Mouse (Mus musculus) gastrocnemius, adult 2 months (tissue): ENCODE results near the gene Gja5. TPM values are rescaled to one million over a fixed set of nuclear protein-coding genes. Genes with fewer than 3 reads are reported as not detected.

Experiments
- DNase-seq: peaks from one replicate; pipeline ENCODE4 v3.0.0; 2022
- H3K27ac ChIP-seq: fragments of 200-600 bp; 2 replicates; pipeline ENCODE4 v1.8.1; 2022; ENCODE audit warnings: mild to moderate bottlenecking
- H3K4me3 ChIP-seq: fragments of 200-600 bp; 2 replicates; pipeline ENCODE4 v1.8.1; 2022; ENCODE audit warnings: mild to moderate bottlenecking, moderate library complexity
- CTCF ChIP-seq: fragments of 200-600 bp; IDR thresholded peaks from 2 replicates; pipeline ENCODE4 v1.8.1; 2022; ENCODE audit warnings: antibody characterized with exemption, mild to moderate bottlenecking, moderate library complexity
- intact Hi-C: fragments of 180-260 bp; cut with DNase I; formaldehyde crosslinking; loops from one replicate; pipeline ENCODE4 v1.15.1; 2025
- total RNA-seq, 2 experiments: library from RNA; stranded (reverse); gene quantifications; 2 replicates each; pipeline ENCODE4 v1.2.3; 2021

Gja5 gene
- total RNA-seq, 2 experiments from 2014 or later: 1.9 to 2.7 TPM

GRCm38 (mm10) chr3:96942706-96943105, 38.2 kb downstream of the Gja5 start:
- DNase-seq: no peak
- TF ChIP-seq CTCF: no peak
- intact Hi-C loops: no loop called here
- Histone ChIP-seq H3K4me3 (no peak overlapping the region), H3K27ac (no peak overlapping the region)

DNA sequence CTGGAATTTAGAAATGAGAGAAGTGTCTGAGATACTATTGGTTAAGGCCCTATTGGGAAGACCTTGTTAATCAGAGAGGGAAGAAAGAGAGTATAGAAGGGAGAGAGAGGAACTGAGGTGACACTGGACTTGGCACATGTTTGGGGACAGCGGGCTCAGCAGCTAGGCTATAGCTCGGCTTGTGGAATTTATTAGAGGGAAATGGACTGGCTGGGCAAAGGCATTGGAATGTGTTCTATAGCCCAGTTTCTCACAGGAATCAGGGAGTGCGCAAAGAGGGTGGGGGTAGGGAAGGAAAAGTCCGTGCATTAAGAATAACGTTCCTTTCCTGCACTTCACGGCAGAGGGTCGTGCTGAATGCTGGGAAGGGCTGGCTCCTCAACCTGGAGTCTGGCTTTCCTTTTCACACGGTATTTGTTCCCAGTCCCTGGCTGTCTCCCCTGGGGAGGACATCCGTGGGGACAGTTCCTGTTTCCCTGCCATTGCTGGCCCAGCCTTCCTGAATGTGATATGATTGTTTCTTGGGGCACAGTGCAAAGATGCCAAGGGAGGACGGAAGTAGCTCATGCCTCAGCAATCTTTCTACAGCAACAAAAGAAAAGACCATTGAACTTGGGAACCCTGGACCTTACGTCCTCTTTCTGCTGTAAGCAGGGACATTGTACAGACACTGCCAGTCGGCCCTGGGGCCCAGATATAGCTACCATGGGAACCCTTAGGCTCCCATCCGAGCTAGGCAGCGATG, 49.2 kb downstream of the Gja5 start:
- H3K27ac ChIP-seq: peak overlapping the region; percentile 16
- TF ChIP-seq CTCF: no peak
- no peak for DNase-seq
- no peak overlapping the region for H3K4me3 ChIP-seq
- intact Hi-C loops: no loop called here

DNA sequence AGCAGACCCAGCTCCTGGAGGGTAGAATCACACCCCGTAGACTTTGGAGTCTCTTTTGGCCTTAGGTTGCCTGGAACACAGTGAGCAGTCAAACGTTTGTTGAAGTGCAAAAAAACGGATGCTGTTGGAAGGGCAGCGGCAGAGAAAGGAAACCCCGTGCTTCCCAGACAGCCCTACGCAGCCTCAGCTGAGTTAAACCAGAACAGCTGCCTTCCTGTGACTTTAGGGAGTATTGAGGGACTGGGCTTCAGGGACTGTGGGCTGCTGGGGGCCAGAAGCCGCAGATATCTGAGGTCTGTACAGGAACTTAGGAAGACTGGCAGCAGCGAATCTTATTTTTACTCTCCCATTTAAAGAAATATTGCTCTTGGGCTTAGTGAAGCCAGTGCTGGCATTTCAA, 56.1 kb downstream of the Gja5 start:
- DNase-seq: no peak
- TF ChIP-seq CTCF: no peak
- intact Hi-C loops: no loop called here
- no peak overlapping the region for H3K27ac ChIP-seq
- no peak overlapping the region for H3K4me3 ChIP-seq

- Histone ChIP-seq H3K27ac (no peak overlapping the region), H3K4me3 (no peak overlapping the region)
- intact Hi-C loops: no loop called here
- no peak for DNase-seq
- TF ChIP-seq CTCF: no peak
Observed at GRCm38 (mm10) chr3:96963088-96964034, 58.9 kb downstream of the Gja5 start.

DNA sequence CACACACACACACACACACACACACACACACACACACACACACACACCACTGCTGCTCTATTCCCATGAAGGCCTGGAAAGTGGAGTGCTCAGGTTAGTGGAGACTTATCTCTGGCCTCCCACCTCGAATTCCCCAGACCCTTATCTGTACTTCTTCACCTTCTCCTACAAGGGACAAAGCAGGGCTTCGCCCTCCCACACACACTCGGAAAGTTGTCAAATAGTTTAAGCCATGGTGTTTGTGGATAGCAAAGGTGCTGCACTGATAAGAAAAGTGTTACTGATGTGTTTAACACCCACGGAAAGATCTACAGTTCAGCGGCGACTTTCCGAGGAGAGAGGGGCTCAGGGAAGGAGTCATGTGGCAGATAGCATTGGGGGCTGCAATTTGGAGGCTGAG, 66.5 kb downstream of the Gja5 start:
- DNase-seq: no peak
- no peak overlapping the region for H3K27ac ChIP-seq
- intact Hi-C loops: no loop called here
- H3K4me3 ChIP-seq: no peak overlapping the region
- no peak for TF ChIP-seq CTCF

DNA sequence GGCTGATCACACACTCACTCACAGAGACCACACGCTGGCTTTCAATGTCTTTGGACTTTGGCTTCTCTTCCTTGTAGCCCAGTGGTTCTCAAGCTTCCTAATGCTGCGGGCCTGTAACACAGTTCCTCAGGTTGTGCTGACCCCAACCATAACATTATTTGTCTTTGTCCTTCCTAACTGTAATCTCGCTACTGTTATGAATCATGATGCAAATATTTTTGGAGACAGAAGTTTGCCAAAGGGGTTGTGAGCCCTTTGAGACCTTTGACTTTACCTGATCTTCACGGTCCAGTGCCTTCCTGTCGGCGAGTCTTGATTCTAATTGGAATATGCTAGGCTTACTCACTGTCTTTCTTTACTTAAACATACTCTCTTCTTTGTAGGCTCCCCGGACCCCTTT, 70.0 kb downstream of the Gja5 start:
- intact Hi-C loops: no loop called here
- Histone ChIP-seq H3K27ac (no peak overlapping the region), H3K4me3 (no peak overlapping the region)
- DNase-seq: no peak
- no peak for TF ChIP-seq CTCF

GRCm38 (mm10) chr3:96975628-96976027, 71.1 kb downstream of the Gja5 start:
- no peak for TF ChIP-seq CTCF
- no peak for DNase-seq
- H3K27ac ChIP-seq: no peak overlapping the region
- H3K4me3 ChIP-seq: no peak overlapping the region
- intact Hi-C loops: no loop called here

DNA sequence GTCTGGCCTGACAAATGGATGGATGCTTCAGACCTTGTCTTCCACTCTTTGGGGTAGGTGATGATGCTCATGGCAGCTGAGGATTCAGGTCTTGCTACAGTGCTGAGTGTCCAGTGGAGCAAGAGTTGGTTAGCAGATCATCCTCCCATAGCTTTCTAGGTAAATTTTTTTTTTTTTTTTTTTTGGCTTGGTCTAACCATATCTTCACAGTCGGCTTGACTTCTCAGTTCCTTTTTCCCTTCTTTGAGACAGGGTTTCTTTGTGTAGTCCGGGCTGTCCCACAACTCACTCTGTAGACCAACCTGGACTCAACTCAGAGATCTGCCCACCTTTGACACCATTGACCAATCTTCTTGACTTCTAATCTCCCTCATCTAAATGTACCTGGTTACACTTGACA, 73.0 kb downstream of the Gja5 start:
- no peak for TF ChIP-seq CTCF
- H3K4me3 ChIP-seq: no peak overlapping the region
- H3K27ac ChIP-seq: no peak overlapping the region
- intact Hi-C loops: no loop called here
- DNase-seq: no peak

DNA sequence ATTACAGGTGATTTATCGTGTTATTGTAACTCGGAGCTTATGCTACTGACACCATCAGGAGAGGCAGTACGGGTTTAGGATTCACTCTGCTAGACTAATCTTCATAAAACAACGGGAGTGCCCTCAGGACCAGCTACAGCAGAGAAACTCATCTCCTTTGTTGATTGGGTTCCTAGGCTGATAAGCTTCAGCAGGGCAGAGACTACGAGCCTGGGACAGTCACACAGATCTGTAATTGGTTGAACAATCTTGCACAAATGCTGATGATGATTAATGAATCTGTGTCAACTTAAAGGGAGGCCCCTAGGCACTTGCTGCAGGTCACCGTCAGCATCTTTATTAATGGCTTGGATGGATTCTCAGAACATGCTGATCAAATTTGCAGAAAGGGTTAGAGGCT, 74.0 kb downstream of the Gja5 start:
- DNase-seq: no peak
- no peak overlapping the region for H3K27ac ChIP-seq
- H3K4me3 ChIP-seq: no peak overlapping the region
- TF ChIP-seq CTCF: no peak
- intact Hi-C loops: no loop called here

GRCm38 (mm10) chr3:96979020-96979419, 74.5 kb downstream of the Gja5 start:
- intact Hi-C loops: no loop called here
- Histone ChIP-seq H3K27ac (no peak overlapping the region), H3K4me3 (no peak overlapping the region)
- no peak for DNase-seq
- TF ChIP-seq CTCF: no peak

DNA sequence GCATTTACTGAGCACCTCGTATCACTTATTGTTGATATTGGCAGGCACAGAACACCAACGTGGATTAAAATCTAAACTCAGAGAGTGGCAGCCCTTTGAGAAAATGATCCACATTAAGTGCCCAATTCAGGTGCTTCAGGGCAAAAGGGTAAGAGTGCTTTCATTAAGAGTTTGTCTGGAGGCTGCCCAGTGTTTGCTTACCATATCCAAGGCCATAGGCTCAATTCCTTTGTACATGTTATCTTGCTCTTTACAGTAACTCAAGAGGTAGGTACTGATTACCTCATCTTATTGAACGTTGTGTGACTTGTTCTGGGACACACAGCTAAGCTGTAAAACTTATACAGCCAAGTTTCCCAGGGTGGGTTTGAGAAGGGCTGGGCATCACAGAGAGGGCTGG, 77.3 kb downstream of the Gja5 start:
- Histone ChIP-seq H3K27ac (no peak overlapping the region), H3K4me3 (no peak overlapping the region)
- no peak for DNase-seq
- intact Hi-C loops: no loop called here
- TF ChIP-seq CTCF: no peak

GRCm38 (mm10) chr3:96982666-96983065, 78.2 kb downstream of the Gja5 start:
- no peak for TF ChIP-seq CTCF
- H3K27ac ChIP-seq: no peak overlapping the region
- intact Hi-C loops: no loop called here

DNA sequence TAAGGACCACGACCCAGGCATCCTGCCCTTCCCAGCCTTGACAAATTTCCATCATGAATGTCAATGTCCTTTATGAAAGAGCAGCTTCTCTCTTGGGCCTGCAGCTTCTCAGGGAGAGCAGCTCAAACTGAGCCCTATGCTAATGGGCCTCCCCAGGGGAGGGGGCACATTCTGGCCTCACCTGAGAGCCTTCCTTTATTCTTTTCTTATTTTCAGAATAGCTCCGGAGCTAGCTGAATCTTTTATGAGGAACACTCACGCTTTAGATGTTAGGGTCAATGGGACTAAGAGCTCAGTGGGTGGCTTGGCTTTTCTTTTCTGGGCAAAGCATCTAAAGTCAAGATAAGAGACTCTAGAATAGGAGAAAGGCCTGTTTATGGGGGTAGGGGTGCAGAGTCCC, 88.0 kb downstream of the Gja5 start:
- no peak overlapping the region for H3K27ac ChIP-seq

More at GRCm38 (mm10) chr3:96982666-96983065, 78.2 kb downstream of the Gja5 start:
- no peak for DNase-seq
- H3K4me3 ChIP-seq: no peak overlapping the region

More for the DNA sequence above, 88.0 kb downstream of the Gja5 start:
- intact Hi-C loops: no loop called here
- no peak overlapping the region for H3K4me3 ChIP-seq
- TF ChIP-seq CTCF: no peak
- DNase-seq: no peak
